Mouse (Mus musculus) R1 (cell line): ENCODE measurements at regions not wholly inside any gene's neighbourhood (a gene's known extent, or its start where the extent isn't known, plus 50 kb on each side); places are given as distances from the start of the nearest gene placed in this dataset.

ENCODE experiments used
- DNase-seq: peaks from one replicate; pipeline ENCODE4 v3.0.0-alpha.2; 2018; ENCODE audit warnings: low read depth, low spot score

DNA sequence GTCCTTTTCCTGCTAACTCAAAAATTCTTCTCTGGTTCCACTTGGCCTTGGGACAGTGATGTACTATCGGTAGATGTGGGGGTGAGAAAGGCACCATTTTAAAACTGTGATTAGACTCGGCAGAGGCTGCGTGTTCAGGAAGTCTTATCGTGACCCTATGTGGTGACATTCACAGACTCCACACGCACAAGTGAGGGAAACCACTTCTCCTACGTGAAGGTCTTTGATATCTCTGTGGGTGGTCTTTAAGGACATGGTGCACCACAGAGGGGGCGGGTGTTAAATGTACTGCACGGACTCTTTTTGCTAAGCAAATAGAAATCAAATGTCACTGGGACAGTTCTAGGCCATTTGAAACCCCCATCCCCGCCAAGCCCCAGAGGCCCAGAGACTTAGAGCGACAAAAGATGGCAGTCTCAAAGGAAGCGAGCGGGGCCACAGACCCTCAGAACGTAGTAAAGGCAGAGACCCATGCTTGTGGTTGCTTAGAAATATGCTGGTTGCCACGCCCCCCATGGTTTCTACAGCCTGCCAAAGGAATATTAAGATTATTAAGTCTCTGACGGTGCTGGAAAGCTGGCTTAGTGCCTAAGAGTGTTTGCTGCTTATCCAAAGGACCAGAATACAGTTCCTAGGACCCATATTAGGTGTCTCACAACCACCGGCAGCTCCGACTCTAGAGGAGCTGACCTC is 73.6 kb upstream of the Slc45a1 start:
- DNase-seq = no peak

DNA sequence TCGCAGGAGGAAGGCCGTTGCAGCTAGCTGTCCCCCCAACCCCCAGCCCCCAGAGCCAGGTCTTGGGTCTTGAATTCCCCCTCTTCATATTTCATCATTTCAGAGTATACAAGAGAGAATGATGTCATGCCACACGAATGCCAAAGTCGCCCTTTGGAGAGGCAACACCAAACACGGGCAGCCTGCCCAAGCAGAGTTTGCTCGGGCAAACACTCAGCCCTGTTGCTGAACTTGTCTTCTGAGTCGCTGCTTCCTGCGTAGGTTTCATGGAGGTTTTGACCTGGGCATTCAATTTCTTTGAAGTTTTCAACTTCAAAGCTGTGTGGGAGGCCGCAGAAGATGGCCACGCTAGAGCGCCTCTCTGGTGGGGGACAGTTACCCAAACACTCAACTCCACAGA is 72.8 kb upstream of the Slc45a1 start:
- no peak for DNase-seq

DNA sequence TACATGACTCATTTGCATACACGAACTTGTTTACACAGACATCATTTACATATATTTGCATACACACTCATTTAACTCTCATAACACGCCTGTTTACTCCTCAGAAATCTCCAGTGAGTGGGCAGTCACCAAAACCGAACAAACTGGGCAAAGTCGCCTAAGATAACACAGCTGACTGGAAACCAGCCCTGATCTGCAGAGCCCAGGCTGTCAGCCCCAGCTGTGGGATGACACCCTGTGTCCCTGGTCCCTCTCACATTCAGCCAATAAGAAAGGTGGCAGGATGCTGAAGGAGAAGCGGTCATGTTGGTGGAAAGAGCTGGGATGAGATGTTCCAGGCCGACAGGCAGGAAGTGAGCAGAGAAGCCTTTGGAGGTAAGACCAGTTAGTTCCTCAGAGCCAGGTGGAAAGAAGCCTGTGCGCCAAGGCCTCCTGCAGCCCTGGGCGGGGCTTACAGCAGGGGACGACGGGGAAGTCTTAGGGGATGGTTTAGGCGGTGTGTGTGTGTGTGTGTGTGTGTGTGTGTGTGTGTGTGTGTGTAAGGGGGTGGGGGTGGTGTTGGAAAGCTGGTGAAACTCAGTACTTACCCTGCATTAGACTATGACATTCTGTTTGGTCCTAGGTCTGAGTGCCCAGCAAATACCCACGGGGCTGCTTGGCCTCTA is 69.8 kb upstream of the Slc45a1 start:
- DNase-seq = peak; percentile 41

DNA sequence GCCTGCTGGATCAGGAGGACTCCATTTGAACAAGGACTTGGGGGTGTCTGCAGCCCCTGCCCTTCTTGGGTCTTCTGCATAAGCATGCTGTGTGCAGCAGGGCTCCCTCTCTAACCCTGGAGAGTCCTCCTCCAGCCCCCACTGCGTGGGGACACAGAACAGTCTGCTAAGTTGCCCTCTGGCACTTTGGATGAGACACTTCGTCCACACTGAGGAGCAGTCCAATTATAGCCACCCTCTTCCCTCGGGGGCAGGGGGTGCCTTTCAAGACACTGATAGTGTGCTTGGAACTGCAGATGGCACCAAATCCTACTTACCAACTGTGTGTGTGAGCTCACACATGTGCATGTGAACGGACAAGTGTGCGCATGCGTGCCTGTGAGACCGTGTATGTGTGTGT is 65.9 kb upstream of the Slc45a1 start:
- DNase-seq = no peak

DNA sequence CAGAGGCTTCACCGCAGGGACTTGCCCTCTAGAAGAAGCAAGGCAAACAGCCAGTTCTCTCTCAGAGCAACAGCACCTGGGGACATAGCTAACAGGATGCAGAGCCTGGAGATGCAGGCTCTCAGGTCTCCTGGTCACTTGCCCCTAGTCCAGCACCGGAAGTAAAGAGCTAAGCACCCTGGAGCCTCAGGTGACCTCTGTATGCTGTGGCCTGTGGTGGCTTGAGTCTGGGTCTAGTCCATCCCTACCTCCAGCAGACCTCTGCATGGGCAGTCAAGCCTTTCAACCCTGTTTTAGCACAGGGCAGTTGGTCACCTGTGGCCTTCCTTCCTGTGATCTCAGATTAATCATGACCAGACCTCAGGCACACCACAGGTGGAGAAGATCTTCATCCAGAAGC is 63.1 kb upstream of the Slc45a1 start:
- no peak for DNase-seq

DNA sequence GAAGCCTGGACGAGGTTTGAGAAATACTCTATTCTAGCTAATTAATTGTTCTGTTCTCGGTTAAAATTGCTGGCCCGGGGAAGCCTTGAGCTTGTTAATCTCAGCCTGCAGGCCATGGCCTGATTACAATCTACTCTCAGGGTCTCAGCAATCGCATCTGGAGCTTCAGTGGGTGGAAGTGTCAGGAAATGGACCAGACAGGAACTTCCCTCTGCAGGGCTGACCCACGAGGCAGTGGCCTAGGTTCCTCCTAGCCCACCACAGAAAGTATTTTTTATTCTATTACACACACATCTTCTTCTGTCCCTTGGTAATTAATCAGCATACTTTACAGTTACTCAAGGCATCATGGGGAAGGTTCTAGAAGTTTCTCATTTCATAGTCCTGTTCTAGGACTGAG is 61.3 kb upstream of the Slc45a1 start:
- DNase-seq = no peak

DNA sequence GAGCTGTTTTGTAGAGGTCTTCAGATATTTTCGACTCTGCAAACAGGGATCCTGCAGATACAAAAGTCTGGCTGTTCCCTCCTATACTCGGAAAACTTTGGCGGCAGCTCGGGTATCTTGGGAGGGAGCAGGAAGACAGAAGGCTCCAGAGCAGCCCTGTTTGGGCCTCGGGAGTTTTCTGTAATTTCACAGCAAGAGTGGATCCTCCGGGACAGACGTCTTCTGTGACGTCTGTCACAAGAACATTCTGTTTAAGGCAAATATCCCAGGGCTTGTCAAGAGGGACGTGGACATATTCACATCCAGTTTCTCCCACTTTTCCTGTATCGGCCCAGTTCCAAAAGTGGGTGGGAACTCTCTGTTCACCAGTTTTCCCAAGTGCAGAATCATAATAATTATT is 60.9 kb upstream of the Slc45a1 start:
- no peak for DNase-seq

DNA sequence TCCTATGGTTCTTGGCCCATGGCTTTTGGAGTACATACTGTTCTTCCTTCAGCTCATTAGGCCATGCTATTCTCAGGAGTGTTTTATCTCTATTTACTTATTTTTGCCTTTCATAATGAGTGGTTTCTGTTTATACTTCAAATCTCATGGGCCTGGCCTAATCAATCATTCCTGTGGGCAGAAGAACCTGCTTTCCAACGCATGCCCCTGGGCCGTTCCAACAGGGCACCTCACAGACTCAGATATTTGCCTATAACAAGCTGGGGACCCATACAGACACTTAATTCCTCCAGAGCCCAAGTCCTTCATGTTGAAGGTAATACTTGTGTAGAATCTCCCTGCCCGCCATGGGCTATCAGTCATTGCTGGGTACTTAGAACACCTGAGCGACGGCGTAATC is 59.7 kb upstream of the Slc45a1 start:
- DNase-seq = no peak

DNA sequence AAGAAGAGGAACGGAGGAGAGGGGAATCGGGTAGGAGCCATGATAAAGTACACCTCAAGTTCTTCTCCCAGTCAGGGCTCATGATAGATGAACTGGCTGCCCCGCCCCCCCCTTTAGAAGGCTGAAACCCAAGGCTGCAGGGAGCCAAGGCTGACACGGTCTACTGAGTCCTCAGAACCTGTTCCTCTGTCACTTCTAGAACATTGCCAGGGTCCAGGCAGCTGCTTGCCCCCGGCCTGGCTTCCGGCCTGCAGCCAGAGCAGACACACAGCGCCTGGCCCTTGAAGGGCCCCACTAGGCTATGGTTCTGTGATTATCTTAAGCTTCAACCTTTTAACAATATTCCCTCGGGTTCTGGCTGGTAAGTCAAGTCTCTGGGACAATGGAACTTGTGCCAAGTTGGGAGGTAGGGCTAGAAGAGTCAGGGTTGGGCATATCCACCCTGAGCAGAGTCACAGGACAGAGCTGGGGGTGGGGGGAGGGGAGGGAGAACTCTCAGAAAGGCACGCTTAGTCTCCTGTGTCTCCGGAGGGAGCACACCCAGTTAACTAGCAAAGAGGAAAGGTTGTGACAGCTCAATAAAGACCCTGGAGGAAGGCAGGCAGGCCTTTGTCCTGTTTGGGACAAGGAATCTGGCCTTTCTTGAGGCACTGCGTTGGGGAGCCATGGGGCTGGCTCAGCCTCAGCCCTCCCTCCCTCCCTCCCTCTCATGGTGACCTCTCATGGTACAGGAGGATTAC is 57.6 kb upstream of the Slc45a1 start:
- DNase-seq = no peak

DNA sequence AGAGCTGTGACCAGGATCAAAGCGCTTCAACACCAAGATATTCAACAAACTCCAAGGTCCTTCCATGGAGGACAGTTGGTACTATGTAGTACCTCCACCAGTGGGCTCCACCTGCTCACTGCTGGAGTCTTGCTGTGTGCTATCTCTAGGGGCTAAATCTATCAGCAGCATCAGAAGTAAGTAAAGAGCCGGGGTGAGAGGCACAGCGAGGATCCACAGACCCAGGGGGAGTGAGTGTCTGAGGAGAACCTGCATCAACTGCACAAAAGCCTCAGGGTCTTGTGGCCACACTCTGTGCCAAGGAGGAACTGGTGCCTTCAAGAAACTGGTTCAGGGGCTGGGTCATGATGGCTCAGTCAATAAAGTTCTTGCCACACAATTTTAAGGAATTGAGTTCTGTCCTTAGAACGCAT is 56.6 kb upstream of the Slc45a1 start:
- no peak for DNase-seq

DNA sequence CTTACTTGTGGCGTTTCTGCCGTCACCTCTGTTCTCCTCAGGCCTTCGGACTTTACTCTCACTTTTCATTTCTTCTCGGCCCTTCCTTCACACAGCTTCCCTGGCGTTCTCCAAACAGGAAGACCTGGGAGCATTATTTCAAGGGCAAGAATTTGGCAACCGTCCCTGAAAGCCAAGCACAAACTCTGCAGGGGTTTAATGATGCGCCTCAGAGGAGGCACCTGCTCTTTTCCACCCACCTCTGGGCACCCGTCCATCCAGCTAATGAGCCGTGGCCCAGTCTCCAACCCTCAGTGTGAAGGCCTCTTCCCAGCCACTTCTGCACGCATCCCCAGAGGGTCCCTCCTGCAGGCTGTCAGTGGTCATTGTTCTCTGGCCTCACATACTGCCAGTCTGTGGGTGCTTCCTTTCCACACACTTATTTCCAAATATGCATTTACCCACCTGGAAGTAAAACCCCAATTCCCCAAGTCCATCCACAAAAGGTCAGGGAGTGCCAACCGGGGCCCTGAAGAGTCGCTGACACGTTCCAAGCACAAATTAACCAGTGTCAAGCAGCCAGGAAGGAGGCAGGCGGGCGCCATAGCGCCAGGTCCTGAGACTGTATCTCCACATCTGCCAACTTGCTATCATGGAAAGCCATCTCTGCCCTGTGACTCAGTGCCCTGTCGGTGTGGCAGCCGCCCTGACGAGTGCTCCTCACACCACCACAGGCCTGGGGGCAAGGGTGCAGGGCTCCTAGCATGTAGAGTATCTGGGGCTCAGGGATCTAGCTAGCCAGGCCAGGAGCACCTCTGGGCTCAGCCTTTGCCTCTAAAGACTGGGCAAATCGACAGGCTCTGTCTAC is 56.0 kb upstream of the Slc45a1 start:
- DNase-seq = no peak

DNA sequence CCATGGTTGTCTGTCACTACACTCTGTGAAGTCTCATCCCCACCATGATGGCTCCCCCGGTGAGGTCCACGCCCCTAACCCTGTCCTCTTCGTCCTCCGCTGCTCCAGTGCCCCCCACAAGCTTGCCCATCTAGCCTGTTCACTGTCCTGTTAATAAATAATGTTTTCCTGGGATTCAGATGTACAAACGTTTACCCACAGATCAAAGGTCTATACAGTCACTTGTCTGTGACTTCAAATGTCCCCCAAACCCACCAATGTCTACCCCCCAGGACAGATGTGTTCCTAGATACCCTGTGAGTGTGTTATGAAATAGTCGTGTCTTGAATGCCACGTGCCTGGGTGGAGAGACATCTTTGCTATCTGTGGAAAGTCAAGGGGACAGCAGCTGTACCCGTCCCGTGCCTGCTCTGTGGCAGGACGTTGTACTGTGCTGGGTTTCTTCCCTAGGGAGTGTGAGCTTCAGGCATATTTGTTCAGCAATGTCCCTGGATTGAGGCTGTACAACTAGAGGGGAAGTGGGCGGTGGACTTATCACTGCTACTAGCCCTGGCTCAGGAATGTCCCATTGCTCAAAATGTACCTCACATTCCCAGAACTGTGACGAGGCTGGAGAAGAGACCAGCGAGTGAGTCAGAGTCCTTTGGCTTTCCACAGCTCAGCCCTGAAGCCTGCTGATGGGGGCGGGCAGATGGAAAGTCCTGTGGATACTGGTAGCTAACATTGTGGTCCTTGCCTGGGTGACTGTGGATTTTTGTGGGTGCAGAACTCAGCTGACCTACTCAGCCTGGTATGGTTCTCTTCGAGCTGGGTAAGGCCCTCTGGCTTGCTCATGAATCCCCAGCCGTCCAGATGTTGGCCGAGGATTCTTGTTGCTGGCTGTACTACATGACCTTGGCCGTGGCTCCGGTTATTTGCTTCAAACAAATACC is 55.1 kb upstream of the Slc45a1 start:
- no peak for DNase-seq

DNA sequence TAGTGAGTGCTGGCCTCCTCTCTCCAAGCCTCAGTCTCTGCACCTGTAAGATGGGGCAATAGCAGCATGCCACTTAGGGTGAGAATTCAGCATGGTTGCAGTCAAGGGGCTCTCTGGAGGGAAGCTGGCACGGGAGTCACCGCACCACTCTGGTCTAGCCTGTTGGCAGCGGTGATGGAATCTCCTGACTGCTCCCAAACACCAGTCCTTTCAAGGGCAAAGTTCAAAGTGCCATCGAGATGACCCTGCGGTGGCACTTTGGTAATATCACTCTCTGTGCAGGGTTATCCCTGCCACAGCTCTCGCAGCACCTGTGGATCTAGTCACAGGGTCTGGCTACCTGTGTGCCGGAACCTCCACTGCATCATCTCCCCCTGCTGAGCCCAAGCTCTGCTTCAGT is 54.3 kb upstream of the Slc45a1 start:
- DNase-seq = no peak

DNA sequence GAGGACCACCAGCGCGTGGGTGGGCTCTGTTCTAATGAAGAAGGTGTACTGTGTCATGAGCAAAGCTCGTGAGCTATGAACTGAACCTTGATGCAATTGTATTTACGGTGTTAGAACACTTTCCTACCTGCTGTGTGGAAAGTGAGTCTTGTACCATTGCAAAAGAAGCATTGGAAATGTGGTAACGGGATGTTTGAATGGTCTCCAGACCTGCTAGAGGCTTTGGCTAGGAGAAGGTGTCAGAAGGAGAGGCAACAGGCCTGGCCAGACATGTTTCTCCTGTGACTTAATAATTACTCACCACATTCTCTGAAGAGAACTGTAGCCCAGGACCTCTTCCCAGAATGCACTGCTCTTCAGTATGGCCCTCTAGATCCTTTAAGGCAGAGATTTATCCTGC is 51.3 kb upstream of the Slc45a1 start:
- no peak for DNase-seq
